Mouse (Mus musculus): ENCODE results near the gene Ctrc.

Gene Ctrc

DNA sequence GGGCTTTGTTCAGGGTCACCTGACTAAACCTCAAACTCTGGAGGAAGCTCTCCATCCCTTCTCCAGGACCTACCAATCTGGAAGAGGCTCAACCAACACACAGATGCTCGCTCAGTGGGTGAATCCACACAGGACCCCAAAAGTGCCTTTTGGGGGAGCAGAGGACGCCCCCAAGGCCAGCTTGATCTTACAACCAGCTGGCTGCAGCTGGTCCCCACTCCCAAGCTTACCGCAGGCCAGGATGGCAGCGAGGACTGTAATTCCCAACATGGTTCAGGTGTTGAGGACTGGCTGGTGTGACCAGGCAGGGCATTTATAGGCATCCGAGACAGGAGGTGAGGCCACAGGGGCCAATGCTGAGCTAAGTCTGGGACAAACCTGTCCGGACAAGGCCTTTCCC, at the start of gene Ctrc:
TSS of gene Ctrc (minus strand) at position 361 of the 400 bp plus-strand sequence.
- no peak for DNase-seq (ENCODE audit: low read depth)

DNA sequence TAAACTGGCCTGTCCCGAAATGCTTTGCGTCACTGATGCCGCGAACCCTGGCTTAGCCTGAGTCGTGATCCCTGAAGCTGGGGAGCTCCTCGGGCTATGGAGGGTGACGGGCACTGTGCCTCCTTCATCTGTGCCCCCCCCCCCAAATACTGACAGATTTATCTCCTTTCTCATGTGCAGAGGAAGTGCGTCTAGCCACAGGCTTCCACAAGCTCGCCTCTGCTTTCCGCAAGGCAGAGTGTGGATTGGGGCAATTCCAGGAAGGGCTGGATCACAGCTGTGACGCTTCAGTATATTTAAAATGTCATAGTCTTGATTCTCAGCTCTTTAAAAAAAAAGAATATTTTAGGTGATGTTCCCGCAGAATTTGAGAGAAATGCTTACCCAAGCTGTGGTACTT, 49.6 kb upstream of the Ctrc start:
- DNase-seq (ENCODE audit: low read depth) = peak; percentile 46

DNA sequence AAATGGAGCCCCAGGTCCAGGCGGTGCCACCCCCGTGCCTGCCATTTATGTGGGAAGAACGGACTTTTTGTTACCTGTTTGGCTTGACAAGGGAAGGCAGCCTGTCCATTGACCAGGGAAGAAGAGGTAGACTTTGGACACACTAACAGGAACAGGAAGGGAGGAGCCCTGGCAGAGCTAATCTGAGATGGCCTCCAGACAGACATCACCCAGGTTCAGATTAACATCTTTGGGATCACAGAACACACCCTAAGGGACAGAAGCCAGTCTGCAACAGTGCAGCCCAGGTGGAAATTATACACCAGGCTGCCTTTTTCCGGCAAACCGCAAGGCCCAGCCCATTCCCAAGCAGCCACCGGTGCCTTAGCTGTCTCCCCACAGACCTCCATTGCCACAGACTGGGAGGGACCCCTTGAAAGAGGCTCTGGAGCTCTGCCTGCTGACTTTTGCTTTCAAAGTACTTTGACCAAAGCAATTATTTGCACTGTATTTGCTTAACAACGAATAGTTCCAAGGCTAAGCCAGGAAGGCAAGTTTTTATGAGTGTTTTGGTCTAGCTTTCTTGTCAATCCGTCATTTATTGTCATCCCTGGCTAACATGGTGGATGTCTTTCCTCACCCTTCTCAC, 47.1 kb upstream of the Ctrc start:
- no peak for DNase-seq (ENCODE audit: low read depth)

DNA sequence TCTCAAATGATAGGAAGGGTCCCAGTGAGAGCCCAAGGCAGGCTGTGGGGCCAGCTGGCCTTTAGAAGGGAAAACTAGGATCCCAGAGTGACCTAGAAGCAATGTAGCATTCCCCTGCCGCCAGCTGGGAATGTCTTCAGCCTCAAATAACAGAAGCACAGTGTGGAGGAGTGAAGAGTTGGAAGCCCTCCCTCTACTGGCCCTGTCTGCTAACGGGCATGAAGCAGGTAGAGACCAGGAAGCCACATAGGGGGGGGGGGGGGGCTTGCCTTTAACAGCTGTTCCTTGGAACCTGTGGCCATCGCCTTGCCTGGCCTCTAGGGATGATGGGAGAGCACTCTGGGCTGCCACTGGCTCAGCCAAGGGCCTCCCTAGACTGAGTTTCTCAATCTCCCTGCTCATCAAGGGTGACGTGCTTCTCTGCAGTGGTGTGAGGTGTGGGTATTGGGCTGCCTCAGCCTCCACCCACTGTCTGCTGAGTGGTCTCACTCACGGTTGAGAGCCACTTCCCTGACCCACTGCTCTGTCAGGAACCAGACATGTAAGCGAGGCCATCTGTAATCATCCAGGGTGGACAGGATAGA, 40.3 kb upstream of the Ctrc start:
- no peak for DNase-seq (ENCODE audit: low read depth)

DNA sequence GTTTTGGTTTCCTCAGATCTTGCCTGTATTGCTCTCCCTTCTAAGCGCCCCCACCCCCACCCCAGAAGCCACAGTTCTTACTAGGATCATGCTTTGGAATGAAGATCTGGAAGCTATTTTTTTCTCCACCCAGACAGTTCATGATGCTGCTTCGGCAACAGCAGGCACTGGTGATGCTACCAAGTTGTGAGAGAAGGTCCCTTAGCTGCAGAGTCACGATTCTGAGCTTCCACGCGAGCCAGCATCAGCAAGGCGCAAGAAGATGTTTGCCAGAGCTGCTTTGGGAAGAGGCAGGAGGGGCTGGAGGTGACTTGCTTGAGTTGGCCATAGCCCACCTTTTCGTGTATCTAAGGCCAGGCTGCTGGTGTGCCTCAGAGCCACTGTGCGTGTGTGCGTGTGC, 39.3 kb upstream of the Ctrc start:
- no peak for DNase-seq (ENCODE audit: low read depth)

DNA sequence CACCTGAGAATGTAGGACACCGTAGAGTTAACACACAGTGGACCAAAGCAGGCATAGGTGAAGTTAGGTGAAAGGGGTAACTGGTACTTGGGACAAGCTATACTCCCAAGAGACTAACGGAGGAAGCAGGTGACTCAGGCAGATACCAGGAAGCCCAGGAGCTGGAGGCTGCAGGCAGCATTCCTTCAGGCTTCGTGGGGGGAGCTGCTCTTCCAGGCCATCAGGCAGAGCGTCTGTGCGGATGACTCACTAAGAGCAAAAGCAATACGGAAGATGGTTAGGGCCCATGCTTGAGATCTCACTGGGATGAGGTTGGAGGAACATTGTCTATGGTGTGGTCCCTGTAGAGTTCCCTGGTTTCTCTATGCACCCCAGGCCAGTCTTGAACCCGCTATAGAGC, 36.7 kb upstream of the Ctrc start:
- DNase-seq (ENCODE audit: low read depth) = no peak

DNA sequence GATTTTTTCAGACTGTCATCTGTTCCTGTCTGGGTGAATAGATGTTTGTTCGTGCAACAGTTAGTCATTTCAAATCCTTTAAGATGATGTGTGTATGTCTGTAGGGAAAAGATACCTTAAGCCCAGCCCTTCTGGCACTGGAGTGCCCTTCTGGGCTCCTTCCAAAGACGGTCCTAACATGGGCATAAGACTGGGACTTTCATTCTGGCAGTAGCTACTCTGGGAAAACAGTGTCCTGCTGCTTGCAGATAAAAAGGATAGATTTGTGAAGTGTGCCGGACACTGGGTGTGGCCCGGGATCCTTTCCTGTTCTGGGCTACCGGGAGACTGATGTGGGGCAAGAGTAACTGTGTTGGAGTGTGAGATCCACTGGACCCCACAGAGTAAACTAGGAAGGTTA, 35.8 kb upstream of the Ctrc start:
- no peak for DNase-seq (ENCODE audit: low read depth)

DNA sequence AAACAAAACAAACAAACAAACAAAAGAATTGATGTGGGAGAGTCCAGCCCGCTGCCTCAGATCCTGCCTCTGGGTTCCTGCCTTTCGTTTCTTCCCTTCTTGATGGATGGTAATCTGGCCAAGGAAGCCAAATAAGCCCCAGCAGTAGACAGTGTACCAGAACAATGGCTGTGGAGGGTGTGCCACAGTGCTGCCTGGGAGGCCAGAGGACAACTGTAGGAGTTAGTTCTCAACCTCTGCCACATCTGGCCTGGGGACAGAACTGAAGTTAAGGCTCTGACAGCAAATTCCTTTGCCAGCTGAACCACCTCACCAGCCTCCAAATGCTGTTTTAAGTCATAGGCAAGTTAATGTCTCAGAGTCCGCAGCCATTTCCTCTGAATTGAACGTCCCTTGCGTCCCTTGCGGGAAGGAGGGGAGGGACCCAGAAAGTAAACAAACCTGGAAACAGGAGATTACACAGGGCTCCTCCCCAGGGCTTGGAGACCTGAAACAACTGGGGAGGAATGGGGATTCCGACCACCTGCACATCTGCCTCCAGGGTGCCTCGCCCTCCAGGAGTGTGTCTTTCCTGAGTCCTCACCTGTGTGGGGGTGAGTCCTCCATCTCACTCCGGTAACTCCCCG, 35.2 kb upstream of the Ctrc start:
- no peak for DNase-seq (ENCODE audit: low read depth)

DNA sequence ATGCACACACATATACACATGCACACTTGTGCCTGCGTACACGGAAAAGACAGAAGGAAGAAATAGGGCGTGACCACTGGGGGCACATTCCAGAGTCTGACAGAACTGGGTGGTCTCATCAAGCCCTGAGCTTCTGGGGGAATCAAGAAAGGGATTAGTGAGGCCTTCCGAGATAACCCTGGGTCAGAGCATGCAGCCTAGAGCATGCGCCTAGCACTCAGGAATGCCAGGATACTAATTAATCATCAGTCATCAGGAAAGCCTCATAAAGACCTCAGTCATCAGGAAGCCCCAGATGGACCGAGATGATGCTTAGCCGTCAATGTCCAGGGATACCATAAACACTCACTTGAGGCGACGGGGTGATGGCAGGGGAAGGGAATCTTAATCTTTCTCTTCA, 33.7 kb upstream of the Ctrc start:
- DNase-seq (ENCODE audit: low read depth) = no peak

DNA sequence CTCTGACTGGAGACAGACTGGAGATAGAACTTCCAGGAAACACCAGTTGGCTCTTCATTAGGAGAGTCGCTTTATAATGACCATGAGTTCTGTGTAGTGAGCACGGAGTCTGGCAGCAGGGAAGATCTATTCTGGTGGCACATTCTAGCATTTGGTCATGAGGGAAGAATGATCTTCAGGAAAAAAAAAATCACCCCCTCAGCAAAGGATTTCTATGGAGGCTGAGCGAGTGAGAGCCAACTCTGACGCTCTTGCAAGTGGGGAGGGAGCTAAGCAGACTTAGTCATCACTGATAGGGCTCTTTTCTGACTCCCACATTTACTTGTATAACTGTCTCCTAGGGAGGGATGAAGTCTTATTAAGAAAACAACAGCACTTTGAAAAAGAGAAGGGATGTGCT, 32.9 kb upstream of the Ctrc start:
- no peak for DNase-seq (ENCODE audit: low read depth)

DNA sequence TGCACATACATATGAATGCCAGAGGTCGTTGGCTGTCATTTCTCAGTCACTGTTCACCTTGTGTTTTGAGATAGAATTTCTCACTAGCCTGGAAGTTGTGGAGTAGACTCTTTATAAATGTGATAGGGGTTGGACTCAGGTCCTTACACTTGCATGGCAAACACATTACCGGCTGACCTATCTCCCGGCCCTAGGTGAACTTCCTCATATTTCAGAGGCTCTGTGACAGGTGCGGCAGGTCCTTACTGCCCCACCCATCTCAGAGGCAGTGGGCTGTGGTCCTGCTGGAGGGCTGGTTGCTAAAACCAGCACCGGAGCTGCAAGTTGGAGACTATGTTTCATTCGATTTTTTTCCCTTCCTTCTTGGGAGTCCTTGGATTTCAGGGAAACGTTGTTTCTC, 32.5 kb upstream of the Ctrc start:
- no peak for DNase-seq (ENCODE audit: low read depth)

DNA sequence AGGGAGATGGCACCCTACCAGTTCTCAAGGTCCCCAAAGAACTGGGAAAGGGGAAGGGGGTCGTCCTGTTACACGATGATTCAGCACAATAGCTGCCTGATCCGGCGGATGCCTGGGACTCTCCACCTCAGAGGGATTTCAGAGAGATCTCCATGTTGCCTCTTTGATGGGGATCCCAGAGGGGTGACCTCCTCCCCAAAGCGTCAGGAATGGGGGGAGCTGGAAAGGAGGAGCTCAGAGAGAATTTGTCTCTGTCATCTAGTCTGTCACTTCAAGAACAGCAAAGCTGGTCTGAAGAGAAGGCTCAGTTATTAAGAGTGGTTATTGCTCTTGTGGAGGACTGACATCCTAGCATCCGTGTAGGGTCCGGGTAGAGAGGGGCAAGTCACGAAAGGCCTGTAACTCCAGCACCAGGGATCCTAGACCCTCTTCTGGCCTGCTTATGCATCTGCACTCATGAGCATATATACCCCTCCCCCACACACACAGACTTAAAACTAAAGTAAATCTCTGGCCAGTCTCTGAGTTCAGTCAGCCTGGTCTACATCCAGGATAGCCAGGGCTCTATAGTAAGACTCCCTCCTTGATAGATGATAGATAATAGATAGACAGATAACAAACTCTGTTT, 29.4 kb upstream of the Ctrc start:
- no peak for DNase-seq (ENCODE audit: low read depth)

DNA sequence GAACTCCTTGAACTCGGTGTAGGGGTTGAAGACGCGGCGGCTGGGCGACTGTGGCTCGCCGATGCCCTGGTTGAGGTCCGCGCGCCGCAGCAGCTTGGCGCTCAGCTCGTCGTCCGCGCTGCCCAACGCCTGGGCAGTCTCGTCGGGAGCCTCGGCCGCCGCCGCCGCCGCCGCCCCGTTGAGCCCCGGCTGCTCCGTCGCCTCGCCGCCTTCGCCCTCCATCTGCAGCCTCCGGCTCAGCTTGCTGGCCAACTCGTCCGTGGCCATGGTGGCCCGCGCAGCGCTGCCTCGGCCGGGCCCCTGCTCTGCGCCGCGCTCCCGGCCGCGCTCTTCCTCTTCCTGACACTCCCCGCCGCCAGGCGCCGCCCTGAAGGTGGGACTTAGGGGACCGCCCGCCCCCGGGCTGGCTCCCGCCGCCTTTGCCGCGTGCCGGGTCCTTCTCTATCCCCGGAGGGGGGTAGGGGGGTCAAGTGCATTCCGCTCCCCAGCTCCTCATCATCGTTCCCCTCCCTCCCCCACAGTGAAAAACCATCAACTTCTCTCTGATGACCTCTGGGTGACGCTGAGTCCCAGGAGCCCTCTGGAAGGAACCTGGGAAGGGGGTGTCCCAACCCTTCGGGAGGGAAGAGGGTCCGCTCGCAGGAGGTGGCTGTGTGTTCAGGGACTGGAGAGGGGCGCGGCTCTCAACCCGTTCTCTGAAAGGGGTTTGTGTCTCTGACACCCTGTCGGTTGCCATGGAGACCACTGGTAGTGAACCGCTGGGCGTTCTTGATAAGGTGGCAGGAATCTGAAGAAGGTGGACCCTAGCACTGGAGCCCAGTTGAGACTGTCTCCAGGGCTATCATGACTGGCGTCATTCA, 28.7 kb upstream of the Ctrc start, which contains the start of gene Efhd2:
TSS of gene Efhd2 (minus strand) at position 320 of the 860 bp plus-strand sequence.
- peak; percentile 80 for DNase-seq (ENCODE audit: low read depth)

DNA sequence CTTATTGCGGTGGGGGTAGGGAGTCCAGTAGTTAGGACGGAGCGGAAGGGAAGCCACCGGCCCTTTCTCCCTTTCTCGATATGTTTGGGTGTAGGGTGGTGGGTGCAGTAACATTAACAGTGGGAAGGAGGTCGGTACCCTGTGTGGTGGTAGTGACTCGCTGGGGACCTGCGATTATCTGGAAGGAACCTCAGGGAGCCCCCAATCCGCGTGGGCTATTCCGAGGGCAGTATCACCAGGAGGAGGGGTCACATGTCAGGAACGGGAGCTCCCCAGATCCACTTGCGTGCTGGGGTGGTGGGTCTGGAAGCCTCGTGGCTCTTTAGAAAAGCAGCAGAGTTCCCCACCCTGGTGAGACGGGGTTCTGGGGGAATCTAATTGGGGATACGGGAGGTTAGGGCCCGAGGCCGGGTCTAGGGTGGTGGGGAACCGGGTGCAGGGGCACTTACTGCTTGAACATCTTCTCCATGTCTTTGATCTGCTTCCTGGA, 28.0 kb upstream of the Ctrc start:
- DNase-seq (ENCODE audit: low read depth) = no peak

DNA sequence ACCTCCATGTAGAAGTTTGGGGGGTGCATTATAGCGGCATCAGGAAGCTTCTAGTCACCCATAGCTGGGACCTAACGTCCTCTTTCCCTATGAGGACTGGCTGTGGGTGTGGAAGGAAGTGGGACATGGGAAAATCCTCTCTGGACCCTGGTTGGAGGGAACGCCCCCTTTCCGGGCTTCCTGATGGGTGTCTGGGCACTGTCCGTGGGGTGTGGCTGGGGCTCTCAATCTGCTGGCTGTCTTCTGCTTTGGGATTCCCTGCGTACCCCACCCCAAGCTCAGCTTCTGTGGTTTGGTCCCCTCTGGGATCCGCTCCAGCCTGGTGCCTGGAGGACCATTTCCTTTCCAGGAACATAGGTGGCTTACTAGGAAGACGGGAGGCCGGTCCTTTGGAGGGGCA, 26.8 kb upstream of the Ctrc start:
- DNase-seq (ENCODE audit: low read depth) = no peak

DNA sequence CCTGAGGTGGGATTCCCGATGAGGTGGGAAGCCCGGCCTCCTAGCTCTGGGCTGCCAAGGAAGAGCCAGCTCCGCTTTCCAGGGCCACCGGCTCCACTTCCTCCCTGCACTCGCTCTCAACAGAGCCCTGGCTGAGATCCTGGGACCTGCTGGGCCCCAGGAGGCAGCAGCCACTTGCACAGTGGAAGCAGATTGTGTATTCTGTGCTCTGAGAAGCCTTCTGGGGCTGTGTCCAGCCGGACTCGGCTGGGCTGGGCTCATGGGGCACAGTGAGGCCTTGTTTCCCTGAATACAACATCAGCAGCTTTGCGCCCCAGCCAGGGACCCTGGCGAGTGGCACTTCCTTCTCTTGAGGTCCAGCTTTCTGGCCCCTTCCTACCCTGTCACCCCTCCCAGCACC, 25.8 kb upstream of the Ctrc start:
- no peak for DNase-seq (ENCODE audit: low read depth)

DNA sequence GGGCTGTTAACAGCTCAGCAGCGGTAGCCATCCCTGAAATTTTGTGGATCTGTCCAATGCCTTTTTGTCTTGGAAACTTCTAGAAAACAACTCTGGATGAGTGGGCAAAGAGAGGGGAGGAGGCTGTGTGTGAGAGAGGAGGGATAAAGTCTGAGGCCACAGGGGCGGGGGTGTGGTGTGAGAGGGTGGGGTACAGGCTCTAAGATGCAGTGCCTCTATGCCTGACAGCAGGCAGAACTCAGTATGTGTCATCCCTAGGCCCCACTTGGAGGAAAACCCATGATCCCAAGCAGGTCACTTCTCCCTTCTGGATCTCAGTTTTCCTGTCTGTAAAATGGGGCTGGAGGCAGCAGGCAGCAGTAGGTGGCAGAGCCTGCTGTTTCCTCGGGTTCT, 25.2 kb upstream of the Ctrc start:
- no peak for DNase-seq (ENCODE audit: low read depth)

DNA sequence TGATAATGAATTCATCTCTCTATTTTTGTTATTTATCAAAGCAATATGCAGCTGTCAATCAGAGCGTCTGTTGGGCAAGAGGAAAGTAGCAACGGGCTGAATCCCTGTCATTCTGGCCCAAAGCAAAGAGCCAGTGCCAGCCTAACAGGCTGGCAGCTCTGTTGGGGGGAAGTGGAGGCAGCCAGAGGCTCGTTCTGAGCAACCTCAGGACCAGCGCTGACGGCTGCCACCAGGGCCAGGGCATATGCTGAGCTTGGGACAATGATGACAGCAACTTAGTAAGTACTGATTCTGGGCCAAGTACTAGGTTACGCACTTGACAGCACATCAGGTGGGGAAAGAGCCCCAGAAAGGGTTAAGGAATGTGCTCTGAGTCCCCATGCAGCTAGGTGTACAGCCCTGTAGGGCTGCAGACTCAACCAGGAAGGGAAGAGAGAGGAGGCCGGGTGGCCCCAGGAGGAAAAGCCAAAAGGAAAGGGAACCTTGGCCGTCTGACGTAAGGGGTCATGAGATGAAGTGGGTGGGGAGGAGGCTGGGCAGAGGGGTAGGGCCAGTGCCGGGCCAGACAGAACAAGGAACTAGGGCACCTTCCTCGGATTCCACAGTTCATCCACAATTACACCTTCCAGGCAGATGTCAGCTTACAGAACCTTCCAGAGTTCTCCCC, 24.6 kb upstream of the Ctrc start:
- no peak for DNase-seq (ENCODE audit: low read depth)

DNA sequence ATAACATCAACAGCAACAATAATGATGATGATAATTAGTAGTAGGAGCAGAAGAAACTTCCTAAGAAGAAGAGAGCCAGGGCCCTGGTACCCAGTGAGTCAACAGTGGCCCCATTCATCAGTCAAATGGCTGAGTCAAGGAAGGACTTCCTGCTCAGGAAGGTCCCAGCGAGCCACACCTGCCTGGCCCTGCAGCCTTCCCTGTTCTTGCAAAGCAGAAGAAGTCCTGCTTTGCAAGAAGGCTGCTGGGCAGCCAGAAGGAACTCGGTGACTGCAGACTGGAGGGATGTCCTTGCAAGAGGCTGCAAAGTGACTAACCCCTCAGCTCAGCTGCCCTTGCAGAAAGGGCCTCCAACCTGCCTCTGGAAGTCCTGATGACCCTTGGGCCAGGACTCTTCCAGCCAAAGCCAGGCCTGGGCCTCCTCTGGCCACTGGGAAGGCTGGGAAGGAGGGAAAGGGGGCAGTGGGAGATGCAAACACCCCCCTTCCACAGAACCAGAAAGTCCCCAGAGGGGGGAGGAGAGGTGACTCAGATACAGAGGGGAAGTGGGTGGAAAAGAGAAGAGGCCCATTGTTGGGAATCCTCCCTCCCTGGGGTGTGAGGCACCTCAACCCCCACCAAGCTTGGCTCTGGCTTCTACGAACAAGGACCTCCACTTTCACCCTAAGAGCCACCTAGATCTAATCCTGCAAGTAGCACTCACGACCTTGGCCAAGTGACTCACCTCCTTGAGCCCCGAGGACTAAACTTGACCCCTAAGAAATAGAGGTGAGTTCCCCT, 23.5 kb upstream of the Ctrc start:
- no peak for DNase-seq (ENCODE audit: low read depth)

DNA sequence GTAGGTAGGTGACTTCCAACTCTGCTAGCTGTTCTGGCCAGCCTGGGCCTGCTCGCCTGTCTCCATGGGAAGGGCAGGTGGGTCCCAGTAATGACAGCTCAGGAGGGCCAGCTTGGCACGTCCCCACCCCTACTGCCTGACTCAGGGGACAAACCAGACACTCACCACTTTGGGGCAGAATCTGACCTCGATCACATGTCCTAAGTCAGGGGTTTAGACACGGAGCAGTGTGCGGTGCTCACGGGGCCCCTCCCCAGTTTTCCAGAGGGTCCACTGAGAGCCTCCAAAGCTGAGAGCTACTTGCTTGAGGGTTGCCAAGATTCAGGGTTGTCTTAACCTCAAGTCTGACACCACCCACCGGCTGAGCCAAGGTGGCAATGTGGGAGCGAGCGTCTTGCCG, 21.9 kb upstream of the Ctrc start:
- no peak for DNase-seq (ENCODE audit: low read depth)

DNA sequence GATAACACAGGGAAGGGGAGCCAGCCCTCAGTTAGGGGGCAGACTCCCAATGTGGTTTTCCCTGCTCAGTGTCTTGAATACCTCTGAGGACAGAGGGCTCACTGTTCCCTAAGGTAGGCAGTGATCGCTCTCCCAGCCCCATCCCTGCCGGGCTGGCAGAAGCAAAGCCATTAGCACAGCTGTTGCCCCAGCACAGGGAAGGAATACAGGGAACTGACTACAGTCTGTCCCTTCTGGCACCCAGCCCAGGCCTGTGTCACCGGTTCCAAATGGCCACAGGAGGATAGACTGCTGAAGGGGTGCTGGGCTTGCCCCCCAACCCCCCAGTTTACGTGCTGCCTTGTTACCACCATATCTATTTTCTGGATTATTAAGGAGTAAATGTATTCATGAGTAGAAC, 21.3 kb upstream of the Ctrc start:
- DNase-seq (ENCODE audit: low read depth) = no peak
